Mouse (Mus musculus) stomach, embryonic 14.5 days (tissue): ENCODE results near the gene Sytl3. TPM values are rescaled to one million over a fixed set of nuclear protein-coding genes. Genes with fewer than 3 reads are reported as not detected.
A peak's percentile ranks its signal among the peaks of the same experiment; 100 is the strongest.
"Not testable (repeated sequence)": the region's sequence is repeated elsewhere in the genome, so short reads cannot be mapped to it uniquely, and the experiment has no call there.

Experiments used
- ATAC-seq: fragments of 200-750 bp; cut with Nextera tagmentation; 2 replicates; pipeline ENCODE4 v1.8.0; 2017; ENCODE audit warnings: low read depth, moderate TSS enrichment; ENCODE audit not compliant: insufficient number of reproducible peaks, insufficient read depth, low FRiP score
- H3K27ac ChIP-seq: fragments of 300-500 bp; sonication (generic); 2 replicates; pipeline ENCODE4 v1.5.1; 2014; ENCODE audit warnings: mild to moderate bottlenecking, low read length, moderate library complexity, mixed read lengths
- H3K27me3 ChIP-seq: fragments of 300-500 bp; sonication (generic); 2 replicates; pipeline ENCODE4 v1.6.1; 2014; ENCODE audit warnings: low read length, control low read depth, mixed read lengths; ENCODE audit not compliant: control insufficient read depth, insufficient read depth
- H3K36me3 ChIP-seq: fragments of 300-500 bp; sonication (generic); 2 replicates; pipeline ENCODE4 v1.6.1; 2014; ENCODE audit warnings: mild to moderate bottlenecking, control low read depth, low read length, moderate library complexity, mixed read lengths; ENCODE audit not compliant: control insufficient read depth, insufficient read depth
- H3K4me1 ChIP-seq: fragments of 300-500 bp; sonication (generic); 2 replicates; pipeline ENCODE4 v1.6.1; 2014; ENCODE audit warnings: low read length, control low read depth, mixed read lengths; ENCODE audit not compliant: control insufficient read depth, insufficient read depth
- H3K4me2 ChIP-seq: fragments of 300-500 bp; sonication (generic); replicated peaks from 2 replicates; pipeline ENCODE4 v1.6.1; 2014; ENCODE audit warnings: low read depth, low read length, control low read depth
- H3K4me3 ChIP-seq: fragments of 300-500 bp; sonication (generic); 2 replicates; pipeline ENCODE4 v1.5.1; 2014; ENCODE audit warnings: low read depth, low read length, control low read depth
- H3K9ac ChIP-seq: fragments of 300-500 bp; sonication (generic); replicated peaks from 2 replicates; pipeline ENCODE4 v1.6.1; 2014; ENCODE audit warnings: low read depth, mild to moderate bottlenecking, control low read depth, low read length, moderate library complexity, mixed read lengths
- H3K9me3 ChIP-seq: fragments of 300-500 bp; sonication (generic); 2 replicates; pipeline ENCODE4 v1.6.1; 2016; ENCODE audit warnings: low read depth, low read length, control low read depth; ENCODE audit not compliant: control insufficient read depth
- WGBS: fragments of 180-500 bp; shearing (Covaris S2); extraction: QIAGEN DNeasy Blood & Tissue Kit; methylation state at CpG from one replicate; pipeline ENCODE4 v1.1.7; 2014; 5-methylcytosine and 5-hydroxymethylcytosine counted together
- polyA plus RNA-seq: library from polyadenylated mRNA; unstranded; fragments of >200 nt; fragmentation: Nextera tagmentation; extraction: Ambion mirVana; gene quantifications from 2 replicates; pipeline ENCODE4 v1.2.1, GENCODE M21; 2014

Sytl3 gene
- polyA plus RNA-seq, 1 experiment from 2014 or later = 0.90 TPM

DNA sequence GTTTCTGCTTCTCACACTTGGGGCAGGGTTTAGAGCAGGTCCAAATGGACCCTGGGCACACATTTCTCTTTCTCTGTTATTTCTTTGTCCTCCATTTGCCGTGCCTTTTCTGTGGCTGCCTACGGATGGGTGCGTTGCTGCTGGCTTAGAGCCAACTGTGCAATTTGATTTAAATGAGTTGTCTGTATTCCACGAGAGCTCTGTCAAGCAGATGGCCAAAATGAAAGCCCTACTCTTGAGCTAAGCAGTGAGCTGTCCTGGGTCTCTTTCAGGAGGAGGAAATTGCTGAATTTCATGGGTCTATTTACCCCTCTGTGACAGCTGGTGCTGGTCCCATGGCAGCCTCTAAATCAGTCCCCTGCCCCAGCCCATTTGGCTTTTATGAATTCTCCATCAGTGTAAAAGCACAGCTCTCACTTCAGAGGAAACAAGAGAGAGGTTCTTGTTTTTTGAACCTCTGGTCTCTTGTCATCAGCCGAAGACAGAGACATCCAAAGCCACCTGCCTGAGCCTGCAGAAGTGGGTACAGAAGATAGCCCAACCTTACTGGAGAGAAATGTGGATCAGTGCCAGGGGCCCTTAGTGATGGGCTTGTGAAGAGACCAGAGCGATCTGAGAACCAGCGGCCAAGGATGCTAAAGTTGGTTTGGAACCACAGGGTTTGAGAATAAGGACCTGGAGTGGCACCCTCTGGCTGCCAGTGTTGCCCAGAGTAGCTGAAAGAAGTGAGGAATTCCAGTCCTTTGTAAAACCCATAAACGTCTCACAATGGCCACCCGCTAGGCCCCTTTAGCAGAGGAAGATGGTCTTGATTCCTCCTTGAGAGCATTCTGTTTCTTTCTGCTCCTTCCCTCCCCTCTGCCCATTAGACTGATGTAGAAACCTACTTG is 44.7 kb downstream of the Sytl3 start:
- H3K27ac ChIP-seq, H3K9ac ChIP-seq, H3K36me3 ChIP-seq, H3K9me3 ChIP-seq, H3K4me2 ChIP-seq, H3K27me3 ChIP-seq, H3K4me1 ChIP-seq, ATAC-seq, H3K4me3 ChIP-seq: not testable (repeated sequence)
- WGBS = 48% methylated on average over 6 of the region's 9 CpGs

DNA sequence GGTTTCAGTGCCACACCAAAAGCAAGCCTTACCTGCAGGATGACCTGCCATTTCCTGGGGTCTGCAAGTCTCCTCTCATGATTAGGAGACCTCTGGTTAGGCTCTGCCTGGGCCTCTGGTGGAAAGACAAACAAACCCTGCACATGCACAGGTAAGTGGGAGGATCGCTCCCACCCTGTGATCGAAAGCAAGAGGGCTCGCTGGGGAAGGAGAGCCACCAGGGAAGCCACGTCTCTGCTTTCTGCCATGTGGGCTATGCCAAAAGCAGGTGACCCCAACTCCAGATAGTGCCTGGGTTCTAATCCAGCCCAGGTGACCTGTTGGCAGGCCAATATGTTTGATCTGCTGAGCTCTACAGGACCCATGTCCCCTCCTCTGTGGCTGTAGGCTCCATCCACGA is 47.6 kb downstream of the Sytl3 start:
- not testable (repeated sequence) for H3K4me1 ChIP-seq, H3K4me2 ChIP-seq, ATAC-seq, H3K36me3 ChIP-seq, H3K27me3 ChIP-seq, H3K27ac ChIP-seq, H3K4me3 ChIP-seq, H3K9me3 ChIP-seq, H3K9ac ChIP-seq
- WGBS = 72% methylated on average over 5 of the region's 5 CpGs

DNA sequence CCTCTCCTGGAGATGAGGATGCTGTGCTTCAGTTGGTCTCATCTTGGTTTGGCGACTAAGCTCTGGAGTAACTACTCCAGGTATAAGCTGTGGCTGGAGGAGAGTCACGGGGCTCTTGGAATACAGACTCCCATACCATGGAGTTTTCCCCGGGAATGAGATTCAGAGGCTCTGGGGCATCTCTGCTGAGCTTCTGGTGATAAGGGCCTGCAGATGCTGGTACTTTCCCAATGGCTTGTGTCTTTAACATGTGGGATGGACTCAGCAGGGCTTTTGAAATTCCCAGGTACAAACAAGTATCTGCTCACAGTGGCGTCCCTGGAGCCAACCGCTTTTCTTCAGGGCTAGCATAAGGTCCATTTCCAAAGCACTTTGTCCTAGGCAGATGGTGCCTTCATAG is 48.5 kb downstream of the Sytl3 start:
- H3K4me3 ChIP-seq, H3K36me3 ChIP-seq, ATAC-seq, H3K4me1 ChIP-seq, H3K9ac ChIP-seq, H3K27ac ChIP-seq, H3K27me3 ChIP-seq, H3K9me3 ChIP-seq, H3K4me2 ChIP-seq: not testable (repeated sequence)
- 78% methylated on average over 5 of the region's 5 CpGs for WGBS

GRCm38 (mm10) chr17:6708194-6708593 is 49.3 kb downstream of the Sytl3 start:
- not testable (repeated sequence) for ATAC-seq, H3K36me3 ChIP-seq, H3K4me1 ChIP-seq, H3K4me3 ChIP-seq, H3K9me3 ChIP-seq, H3K27me3 ChIP-seq, H3K9ac ChIP-seq, H3K27ac ChIP-seq, H3K4me2 ChIP-seq
- WGBS = 75% methylated on average over 2 of the region's 2 CpGs

GRCm38 (mm10) chr17:6713483-6713882 is 54.6 kb downstream of the Sytl3 start:
- not testable (repeated sequence) for H3K9ac ChIP-seq, H3K4me3 ChIP-seq, H3K27ac ChIP-seq, ATAC-seq, H3K9me3 ChIP-seq, H3K27me3 ChIP-seq, H3K4me2 ChIP-seq, H3K4me1 ChIP-seq, H3K36me3 ChIP-seq
- 39% methylated on average over 2 of the region's 2 CpGs for WGBS

DNA sequence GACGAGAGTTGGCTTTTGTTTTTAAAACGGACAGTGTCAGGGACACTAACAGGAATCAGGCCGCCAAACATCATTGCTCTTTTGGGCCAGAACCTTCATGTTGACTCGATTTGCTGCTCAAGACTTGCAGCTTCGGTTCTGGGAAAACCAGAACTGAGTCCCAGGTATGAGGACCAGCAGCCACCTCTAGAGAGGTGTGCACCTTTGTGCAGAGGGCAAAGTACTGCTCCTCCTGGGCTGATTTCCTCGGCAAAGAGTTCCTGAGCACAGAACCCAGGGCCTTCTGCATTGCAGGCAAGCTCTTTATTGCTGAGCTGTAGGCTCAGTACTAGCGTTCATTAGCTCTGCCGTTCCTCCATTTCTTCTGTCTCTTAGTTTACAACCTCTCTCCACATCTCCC is 55.1 kb downstream of the Sytl3 start:
- H3K4me2 ChIP-seq, H3K27ac ChIP-seq, H3K9me3 ChIP-seq, H3K9ac ChIP-seq, H3K4me1 ChIP-seq, H3K4me3 ChIP-seq, H3K27me3 ChIP-seq, H3K36me3 ChIP-seq, ATAC-seq: not testable (repeated sequence)
- 74% methylated on average over 5 of the region's 8 CpGs for WGBS

DNA sequence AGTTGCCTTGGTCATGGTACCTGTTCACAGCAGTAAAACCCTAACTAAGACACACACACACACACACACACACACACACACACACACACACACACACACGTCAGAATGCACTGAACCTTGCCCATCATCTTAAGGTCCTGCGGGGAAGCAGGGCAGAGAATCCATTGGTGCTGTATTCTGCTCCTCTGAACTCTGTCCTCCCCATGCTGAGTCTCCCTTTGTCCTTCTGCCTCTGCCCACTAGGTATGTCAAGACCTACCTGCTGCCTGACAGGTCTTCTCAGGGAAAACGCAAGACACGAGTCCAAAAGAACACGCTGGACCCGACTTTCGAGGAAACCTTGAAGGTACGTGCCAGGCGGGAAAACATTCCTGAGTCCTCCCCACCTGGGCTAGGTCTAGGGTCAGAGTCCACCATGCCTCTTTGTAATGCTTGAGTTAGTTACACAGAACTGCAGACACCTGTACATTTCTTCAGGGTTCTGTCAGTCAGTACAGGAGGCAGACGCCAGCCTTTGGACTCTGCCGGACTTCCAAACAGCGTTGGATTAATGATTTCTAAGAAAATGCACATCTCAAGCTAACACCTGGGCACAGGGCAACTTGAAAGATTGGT is 69.2 kb downstream of the Sytl3 start:
- ATAC-seq = no peak; the same call in 1 of the 2 replicates
- no peaks in the 10 kb centered on the region for H3K9me3 ChIP-seq
- no peaks in the 10 kb centered on the region for H3K27me3 ChIP-seq
- no peak overlapping the region for H3K27ac ChIP-seq
- H3K9ac ChIP-seq = no peak overlapping the region
- no peaks in the 10 kb centered on the region for H3K4me1 ChIP-seq
- H3K36me3 ChIP-seq = no peaks in the 10 kb centered on the region
- 85% methylated on average over 12 of the region's 12 CpGs for WGBS
- no peak overlapping the region for H3K4me2 ChIP-seq
- H3K4me3 ChIP-seq = no peak overlapping the region

DNA sequence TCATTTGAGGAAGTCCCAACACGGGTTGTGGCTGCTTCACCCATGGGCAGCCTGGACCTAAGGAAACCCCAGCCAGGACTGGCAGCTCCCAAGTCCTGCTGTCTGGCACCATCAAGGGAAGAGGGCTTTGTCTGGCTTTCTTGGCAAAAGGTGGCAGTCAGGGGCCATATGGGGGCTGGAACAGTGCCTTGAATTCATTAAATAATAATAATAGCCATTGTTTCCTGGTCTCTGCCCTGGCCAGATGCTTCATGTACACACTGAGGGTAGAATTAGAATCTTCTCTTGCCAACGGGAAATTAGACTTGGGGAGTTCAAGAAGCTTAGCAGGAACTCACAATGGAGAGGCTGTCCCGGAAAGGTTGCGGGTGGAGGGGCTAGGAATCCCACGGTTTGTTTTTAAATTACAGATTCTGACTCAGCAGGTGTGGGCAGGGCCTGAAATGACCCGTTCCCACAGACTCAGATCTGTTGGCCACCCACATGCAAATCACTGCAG is 70.4 kb downstream of the Sytl3 start:
- H3K4me3 ChIP-seq = no peak overlapping the region
- no peaks in the 10 kb centered on the region for H3K4me1 ChIP-seq
- H3K9me3 ChIP-seq = no peaks in the 10 kb centered on the region
- H3K36me3 ChIP-seq = no peaks in the 10 kb centered on the region
- no peak overlapping the region for H3K4me2 ChIP-seq
- H3K27me3 ChIP-seq = no peaks in the 10 kb centered on the region
- H3K27ac ChIP-seq = no peak overlapping the region
- peak; percentile 47; the same call in 1 of the 2 replicates for ATAC-seq
- WGBS = 27% methylated on average over 6 of the region's 6 CpGs
- no peak overlapping the region for H3K9ac ChIP-seq
